Mouse (Mus musculus) lung, adult 2 months (tissue): ENCODE measurements around the gene Nfkb2. TPM values are rescaled to one million over a fixed set of nuclear protein-coding genes. Genes with fewer than 3 reads are reported as not detected.

Experiments used
- DNase-seq: peaks from one replicate; pipeline ENCODE4 v3.0.0; 2022
- H3K4me1 ChIP-seq: fragments of 200-500 bp; 2 replicates; pipeline ENCODE4 v1.6.1; 2011; ENCODE audit warnings: low read length; ENCODE audit not compliant: control insufficient read depth, insufficient read depth
- H3K4me3 ChIP-seq: fragments of 200-500 bp; replicated peaks from 2 replicates; pipeline ENCODE3; 2011; ENCODE audit warnings: low read depth, mild to moderate bottlenecking, control low read depth, low read length; ENCODE audit errors: extremely low read depth
- CTCF ChIP-seq: fragments of 200-500 bp; IDR thresholded peaks from 2 replicates; pipeline ENCODE4 v1.5.1; 2011; ENCODE audit warnings: mild to moderate bottlenecking, low read length, control low read depth; ENCODE audit not compliant: insufficient read depth
- POLR2A ChIP-seq: fragments of 200-500 bp; IDR thresholded peaks from 2 replicates; pipeline ENCODE4 v1.6.1; 2011; ENCODE audit warnings: low read depth, mild to moderate bottlenecking, control low read depth, low read length, borderline replicate concordance; ENCODE audit errors: extremely low read depth
- WGBS: fragments of 180-500 bp; shearing (Covaris S2); methylation state at CpG from one replicate; pipeline ENCODE4 v1.1.7; 2018; 5-methylcytosine and 5-hydroxymethylcytosine counted together
- polyA plus RNA-seq: library from polyadenylated mRNA; depleted of rRNA; stranded (reverse); fragments of >200 nt; gene quantifications from 2 replicates; pipeline ENCODE4 v1.2.3, GENCODE M21; 2012

Nfkb2 gene
- polyA plus RNA-seq, 1 experiment, result 60.6 TPM

- WGBS, result 85% methylated on average over 16 of the region's 16 CpGs
- H3K4me1 ChIP-seq, result peaks cover 8% of the 10 kb centered on the region
- DNase-seq, result no peak
- H3K4me3 ChIP-seq, result no peak overlapping the region
- TF ChIP-seq CTCF (no peak), POLR2A (no peak)
Observed at GRCm38 (mm10) chr19:46308303-46308702, 4.2 kb downstream of the Nfkb2 start.

GRCm38 (mm10) chr19:46308706-46309435, 4.8 kb downstream of the Nfkb2 start:
- TF ChIP-seq POLR2A (peak; percentile 25; the same call in 1 of the 2 replicates), CTCF (peak; percentile 93)
- peaks cover 6% of the 10 kb centered on the region for H3K4me1 ChIP-seq
- DNase-seq, result peak; percentile 80
- H3K4me3 ChIP-seq, result no peak overlapping the region
- 7% methylated on average over 47 of the region's 47 CpGs for WGBS

- 88% methylated on average over 21 of the region's 21 CpGs for WGBS
- no peak for TF ChIP-seq CTCF
- TF ChIP-seq POLR2A, result no peak
- DNase-seq, result no peak
- Histone ChIP-seq H3K4me1 (peaks cover 6% of the 10 kb centered on the region), H3K4me3 (no peak overlapping the region)
Observed at GRCm38 (mm10) chr19:46309651-46310305, 5.7 kb downstream of the Nfkb2 start.

GRCm38 (mm10) chr19:46310312-46310865, 6.3 kb downstream of the Nfkb2 start:
- DNase-seq, result no peak
- no peak for TF ChIP-seq CTCF
- TF ChIP-seq POLR2A, result no peak
- WGBS, result 92% methylated on average over 12 of the region's 12 CpGs
- Histone ChIP-seq H3K4me3 (no peak overlapping the region), H3K4me1 (peaks cover 6% of the 10 kb centered on the region)

GRCm38 (mm10) chr19:46311341-46311740, 7.2 kb downstream of the Nfkb2 start:
- Histone ChIP-seq H3K4me1 (peaks cover 2% of the 10 kb centered on the region; the same call in 1 of the 2 replicates), H3K4me3 (no peak overlapping the region)
- 94% methylated on average over 9 of the region's 9 CpGs for WGBS
- DNase-seq, result no peak
- TF ChIP-seq POLR2A (no peak), CTCF (no peak)

GRCm38 (mm10) chr19:46312566-46312965, 8.4 kb downstream of the Nfkb2 start:
- DNase-seq, result no peak
- peaks cover 2% of the 10 kb centered on the region; the same call in 1 of the 2 replicates for H3K4me1 ChIP-seq

GRCm38 (mm10) chr19:46313116-46313515, 9.0 kb downstream of the Nfkb2 start:
- no peak for TF ChIP-seq CTCF
- no peak for TF ChIP-seq POLR2A
- Histone ChIP-seq H3K4me3 (no peak overlapping the region), H3K4me1 (peaks cover 2% of the 10 kb centered on the region; the same call in 1 of the 2 replicates)
- DNase-seq, result no peak
- WGBS, result 89% methylated on average over 9 of the region's 9 CpGs

More at GRCm38 (mm10) chr19:46312566-46312965, 8.4 kb downstream of the Nfkb2 start:
- TF ChIP-seq POLR2A (no peak), CTCF (no peak)
- no peak overlapping the region for H3K4me3 ChIP-seq
- 94% methylated on average over 21 of the region's 21 CpGs for WGBS

GRCm38 (mm10) chr19:46313591-46313990, 9.5 kb downstream of the Nfkb2 start:
- no peak for DNase-seq
- no peak for TF ChIP-seq POLR2A
- 73% methylated on average over 6 of the region's 6 CpGs for WGBS
- Histone ChIP-seq H3K4me3 (no peak overlapping the region), H3K4me1 (peaks cover 2% of the 10 kb centered on the region; the same call in 1 of the 2 replicates)

- no peaks in the 10 kb centered on the region for H3K4me1 ChIP-seq
- 23% methylated on average over 18 of the region's 18 CpGs for WGBS
- peak; percentile 37 for DNase-seq
- H3K4me3 ChIP-seq, result no peak overlapping the region
- TF ChIP-seq POLR2A (no peak), CTCF (no peak)
Observed at GRCm38 (mm10) chr19:46314151-46314601, 10.1 kb downstream of the Nfkb2 start.

GRCm38 (mm10) chr19:46314872-46315742, 11.0 kb downstream of the Nfkb2 start:
- H3K4me3 ChIP-seq, result no peak overlapping the region
- 27% methylated on average over 14 of the region's 14 CpGs for WGBS
- H3K4me1 ChIP-seq, result no peaks in the 10 kb centered on the region
- no peak for DNase-seq
- TF ChIP-seq CTCF, result no peak
- no peak for TF ChIP-seq POLR2A
